Mouse (Mus musculus): ENCODE data around the gene Zfp85. TPM values are rescaled to one million over a fixed set of nuclear protein-coding genes. Genes with fewer than 3 reads are reported as not detected.
"Not testable (repeated sequence)": the region's sequence is repeated elsewhere in the genome, so short reads cannot be mapped to it uniquely, and the experiment has no call there.

Gene Zfp85
- polyA plus RNA-seq, 1 experiment from 2014 or later, result 3.1 TPM

DNA sequence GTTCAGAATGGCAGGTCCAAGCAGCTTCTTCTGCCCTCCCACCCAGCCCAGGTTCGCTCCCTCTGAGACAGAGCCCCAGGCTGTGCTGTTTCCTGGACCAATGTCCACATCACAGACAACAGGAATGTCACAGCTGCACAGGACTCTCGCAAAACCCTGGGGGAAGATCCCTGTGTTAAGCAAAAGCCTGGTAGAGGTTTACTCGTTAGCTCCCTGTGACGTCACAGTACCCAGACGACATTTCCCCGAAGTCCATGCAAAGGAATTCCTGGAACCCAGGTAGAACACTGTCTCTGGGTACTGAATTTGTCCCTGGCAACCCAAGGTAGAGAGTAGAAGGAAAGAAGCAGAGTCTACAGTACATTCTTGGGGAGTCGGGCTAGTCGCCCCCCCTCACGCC is 11.1 kb downstream of the Zfp85 start:
- ATAC-seq, result no peak
- WGBS, result 89% methylated on average over 9 of the region's 9 CpGs
- no peak overlapping the region for H3K9ac ChIP-seq (ENCODE audit: low read depth, low read length)
- no peaks in the 10 kb centered on the region for H3K27me3 ChIP-seq (replicated peaks; ENCODE audit: control insufficient read depth, insufficient read depth, low read length)
- no peak overlapping the region for H3K4me3 ChIP-seq (ENCODE audit: low read length)
- no peak overlapping the region for H3K4me2 ChIP-seq (ENCODE audit: low read depth, low read length)
- no peak overlapping the region for H3K27ac ChIP-seq (ENCODE audit: low read length)
- peaks cover under 1% of the 10 kb centered on the region; the same call in 1 of the 2 replicates for H3K36me3 ChIP-seq (ENCODE audit: control insufficient read depth, insufficient read depth, low read length)
- H3K4me1 ChIP-seq (ENCODE audit: control insufficient read depth, insufficient read depth, low read length), result no peaks in the 10 kb centered on the region
- no peaks in the 10 kb centered on the region for H3K9me3 ChIP-seq (ENCODE audit: control insufficient read depth, low read length)

DNA sequence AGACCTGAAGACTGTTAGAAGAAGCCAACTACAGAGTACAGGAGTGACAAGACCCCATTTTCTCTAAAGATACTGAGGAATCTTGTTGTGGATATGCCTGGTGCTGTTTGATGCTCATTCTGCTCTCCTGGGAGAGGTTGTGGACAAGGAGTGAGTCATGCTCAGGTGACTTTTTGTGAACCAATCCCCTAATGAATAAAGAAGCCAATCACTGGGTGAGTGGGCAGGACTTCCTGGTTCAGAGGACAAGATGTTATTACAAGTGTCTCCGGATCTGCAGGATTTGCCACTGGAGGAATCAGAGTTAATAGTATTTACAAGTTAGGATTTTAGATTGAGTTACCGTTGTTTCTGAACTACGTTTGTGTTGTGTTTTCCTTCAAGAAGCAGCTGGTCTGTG is 12.1 kb downstream of the Zfp85 start:
- H3K36me3 ChIP-seq (ENCODE audit: control insufficient read depth, insufficient read depth, low read length), result no peaks in the 10 kb centered on the region
- H3K4me3 ChIP-seq (ENCODE audit: low read length), result no peak overlapping the region
- H3K4me2 ChIP-seq (ENCODE audit: low read depth, low read length), result no peak overlapping the region
- no peaks in the 10 kb centered on the region for H3K4me1 ChIP-seq (ENCODE audit: control insufficient read depth, insufficient read depth, low read length)
- no peak for ATAC-seq
- WGBS, result 89% methylated on average over 3 of the region's 3 CpGs
- H3K9me3 ChIP-seq (ENCODE audit: control insufficient read depth, low read length), result no peaks in the 10 kb centered on the region
- H3K9ac ChIP-seq (ENCODE audit: low read depth, low read length), result no peak overlapping the region
- H3K27ac ChIP-seq (ENCODE audit: low read length), result no peak overlapping the region
- no peaks in the 10 kb centered on the region for H3K27me3 ChIP-seq (replicated peaks; ENCODE audit: control insufficient read depth, insufficient read depth, low read length)

DNA sequence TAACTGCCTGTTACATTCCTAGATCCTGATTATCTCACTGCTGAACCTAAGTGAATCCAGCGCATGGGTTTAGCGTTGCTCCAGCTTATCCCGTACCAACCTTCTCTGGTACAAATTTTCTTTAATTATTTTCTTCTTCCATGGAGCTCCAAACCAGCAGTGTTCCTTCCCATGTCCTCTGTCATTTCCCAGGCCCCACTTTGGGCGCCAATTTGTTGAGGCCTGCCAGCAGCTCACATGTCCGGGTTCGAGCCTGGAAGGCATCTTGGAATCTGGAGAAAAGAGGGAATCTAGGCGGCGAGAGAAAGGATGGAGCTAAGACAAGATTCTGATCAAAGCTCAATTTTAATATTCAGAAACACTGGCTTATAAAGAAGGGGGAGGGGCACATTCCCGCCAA is 20.6 kb downstream of the Zfp85 start:
- not testable (repeated sequence) for H3K27me3 ChIP-seq (replicated peaks; ENCODE audit: control insufficient read depth, insufficient read depth, low read length); H3K36me3 ChIP-seq (ENCODE audit: control insufficient read depth, insufficient read depth, low read length); H3K9ac ChIP-seq (ENCODE audit: low read depth, low read length); H3K4me3 ChIP-seq (ENCODE audit: low read length); H3K4me2 ChIP-seq (ENCODE audit: low read depth, low read length); ATAC-seq; H3K27ac ChIP-seq (ENCODE audit: low read length); H3K4me1 ChIP-seq (ENCODE audit: control insufficient read depth, insufficient read depth, low read length); H3K9me3 ChIP-seq (ENCODE audit: control insufficient read depth, low read length)
- 94% methylated on average over 9 of the region's 9 CpGs for WGBS

DNA sequence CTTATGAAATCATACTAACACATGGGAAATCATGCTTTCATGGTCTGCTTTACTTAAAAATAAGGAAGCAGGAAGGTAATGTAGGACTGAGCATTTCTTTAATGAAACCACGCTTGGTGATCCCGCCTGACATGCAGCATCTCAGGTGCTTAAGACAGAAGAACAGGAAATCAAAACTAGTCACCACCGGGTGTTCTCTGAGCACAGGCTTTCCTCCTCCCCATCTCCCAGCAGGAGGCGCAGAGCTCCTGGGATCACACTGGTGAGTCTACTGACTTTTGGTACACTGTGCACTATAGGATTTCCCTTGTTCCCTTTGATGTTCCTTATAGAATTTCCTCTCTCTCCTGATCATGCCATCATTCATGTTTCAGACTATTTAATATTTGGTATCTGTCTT is 25.6 kb downstream of the Zfp85 start:
- H3K36me3 ChIP-seq (ENCODE audit: control insufficient read depth, insufficient read depth, low read length), result not testable (repeated sequence)
- peak overlapping the region; percentile 78 for H3K9ac ChIP-seq (ENCODE audit: low read depth, low read length)

DNA sequence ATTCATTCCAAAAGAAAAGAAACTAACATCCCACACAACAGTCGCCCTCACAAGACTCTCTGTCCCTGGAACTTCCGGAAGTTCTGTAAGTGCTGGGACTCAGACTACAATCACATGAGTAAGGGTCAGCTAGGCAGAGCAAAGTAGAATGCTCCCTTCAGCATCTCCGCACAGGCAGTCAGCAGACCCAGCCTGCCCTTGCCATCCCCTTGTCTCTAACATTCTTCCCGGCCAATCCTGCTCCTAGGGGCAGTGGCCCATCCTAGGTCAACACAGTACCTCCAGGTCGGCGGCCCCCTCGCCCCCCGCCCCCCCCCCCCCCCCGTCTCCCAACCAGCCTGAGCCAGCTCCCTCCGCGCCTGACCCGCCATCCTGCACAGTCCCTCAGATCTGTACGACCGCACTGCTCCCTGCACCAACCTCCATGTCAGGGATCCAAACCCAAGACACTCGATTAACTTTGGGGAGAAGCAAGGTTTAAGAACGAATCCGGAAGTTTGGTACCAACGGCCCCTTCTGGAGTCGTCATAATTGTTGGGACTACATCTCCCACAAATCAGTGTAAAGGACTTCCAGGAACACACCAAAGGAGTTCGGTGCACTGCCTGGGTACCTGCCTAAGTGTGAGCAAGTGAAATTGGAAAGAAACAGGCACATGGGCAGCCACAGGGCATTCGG is 26.2 kb downstream of the Zfp85 start, which contains the start of gene Zfp65:
TSS of gene Zfp65 (minus strand) at position 533 of the 678 bp plus-strand sequence.
- Histone ChIP-seq H3K9ac (ENCODE audit: low read depth, low read length) (peak within 1 kb of the TSS; percentile 78), H3K9me3 (ENCODE audit: control insufficient read depth, low read length) (no peaks in the 10 kb centered on the region), H3K36me3 (ENCODE audit: control insufficient read depth, insufficient read depth, low read length) (no peaks in the 10 kb centered on the region), H3K4me2 (ENCODE audit: low read depth, low read length) (peak within 1 kb of the TSS; percentile 74), H3K4me1 (ENCODE audit: control insufficient read depth, insufficient read depth, low read length) (no peaks in the 10 kb centered on the region), H3K27me3 (replicated peaks; ENCODE audit: control insufficient read depth, insufficient read depth, low read length) (no peaks in the 10 kb centered on the region), H3K4me3 (ENCODE audit: low read length) (peak within 1 kb of the TSS; percentile 65), H3K27ac (ENCODE audit: low read length) (peak within 1 kb of the TSS; percentile 48; the same call in 1 of the 2 replicates)
- ATAC-seq, result peak; percentile 92
- WGBS, result 5% methylated on average over 19 of the region's 21 CpGs

More for the DNA sequence above, 25.6 kb downstream of the Zfp85 start:
- peak overlapping the region; percentile 74 for H3K4me2 ChIP-seq (ENCODE audit: low read depth, low read length)
- not testable (repeated sequence) for H3K27ac ChIP-seq (ENCODE audit: low read length); H3K4me1 ChIP-seq (ENCODE audit: control insufficient read depth, insufficient read depth, low read length); H3K9me3 ChIP-seq (ENCODE audit: control insufficient read depth, low read length); H3K27me3 ChIP-seq (replicated peaks; ENCODE audit: control insufficient read depth, insufficient read depth, low read length)
- peak overlapping the region; percentile 65 for H3K4me3 ChIP-seq (ENCODE audit: low read length)
- peak; percentile 89 for ATAC-seq
- WGBS, result 31% methylated on average over 4 of the region's 4 CpGs

DNA sequence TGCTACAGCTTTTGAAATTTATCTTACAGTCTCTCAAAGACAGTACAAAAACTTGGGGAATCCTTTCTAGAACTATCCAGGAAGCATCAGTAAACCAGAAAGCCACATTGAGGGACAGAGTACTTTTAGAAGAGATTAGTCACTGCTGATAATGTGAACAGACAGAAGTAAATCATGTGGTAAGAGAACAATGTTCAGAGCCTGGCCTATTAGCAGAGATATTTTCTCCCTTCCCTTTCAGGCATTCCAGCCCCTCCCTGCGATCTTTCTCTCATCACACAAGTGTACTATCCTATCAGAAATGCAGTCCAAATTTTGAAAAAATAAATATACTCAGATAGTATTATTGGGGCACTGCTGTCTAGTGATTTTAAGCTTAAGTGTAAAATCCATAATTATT is 26.9 kb downstream of the Zfp85 start:
- Histone ChIP-seq H3K4me1 (ENCODE audit: control insufficient read depth, insufficient read depth, low read length) (peaks cover 2% of the 10 kb centered on the region; the same call in 1 of the 2 replicates), H3K4me3 (ENCODE audit: low read length) (peak overlapping the region; percentile 65), H3K4me2 (ENCODE audit: low read depth, low read length) (peak overlapping the region; percentile 74), H3K9ac (ENCODE audit: low read depth, low read length) (no peak overlapping the region), H3K27me3 (replicated peaks; ENCODE audit: control insufficient read depth, insufficient read depth, low read length) (no peaks in the 10 kb centered on the region), H3K27ac (ENCODE audit: low read length) (peak overlapping the region; percentile 48; the same call in 1 of the 2 replicates), H3K9me3 (ENCODE audit: control insufficient read depth, low read length) (no peaks in the 10 kb centered on the region), H3K36me3 (ENCODE audit: control insufficient read depth, insufficient read depth, low read length) (no peaks in the 10 kb centered on the region)
- no peak for ATAC-seq
- WGBS, result 81% methylated on average over 1 of the region's 1 CpGs

DNA sequence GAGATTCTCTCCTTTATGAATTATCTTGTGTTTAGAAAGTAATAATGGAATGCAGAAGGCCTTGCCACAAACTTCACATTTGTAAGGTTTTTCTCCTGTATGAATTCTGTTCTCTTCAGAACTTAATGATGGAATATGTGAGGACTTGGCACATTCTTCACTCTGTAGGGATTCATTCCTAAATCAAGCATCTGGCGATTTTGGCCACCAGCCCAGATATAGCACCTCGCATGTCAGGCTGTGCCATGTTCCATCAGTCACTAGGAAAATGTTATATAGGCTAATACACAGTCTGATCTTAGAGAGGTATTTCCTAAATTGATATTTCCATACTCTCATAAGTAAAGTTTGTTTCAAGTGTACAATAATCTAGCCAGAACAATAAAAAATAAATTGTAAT is 29.7 kb downstream of the Zfp85 start:
- not testable (repeated sequence) for H3K4me1 ChIP-seq (ENCODE audit: control insufficient read depth, insufficient read depth, low read length); H3K4me3 ChIP-seq (ENCODE audit: low read length); H3K27ac ChIP-seq (ENCODE audit: low read length); H3K27me3 ChIP-seq (replicated peaks; ENCODE audit: control insufficient read depth, insufficient read depth, low read length); ATAC-seq; H3K9ac ChIP-seq (ENCODE audit: low read depth, low read length); H3K9me3 ChIP-seq (ENCODE audit: control insufficient read depth, low read length); H3K4me2 ChIP-seq (ENCODE audit: low read depth, low read length); H3K36me3 ChIP-seq (ENCODE audit: control insufficient read depth, insufficient read depth, low read length)
- WGBS, result 66% methylated on average over 2 of the region's 2 CpGs

DNA sequence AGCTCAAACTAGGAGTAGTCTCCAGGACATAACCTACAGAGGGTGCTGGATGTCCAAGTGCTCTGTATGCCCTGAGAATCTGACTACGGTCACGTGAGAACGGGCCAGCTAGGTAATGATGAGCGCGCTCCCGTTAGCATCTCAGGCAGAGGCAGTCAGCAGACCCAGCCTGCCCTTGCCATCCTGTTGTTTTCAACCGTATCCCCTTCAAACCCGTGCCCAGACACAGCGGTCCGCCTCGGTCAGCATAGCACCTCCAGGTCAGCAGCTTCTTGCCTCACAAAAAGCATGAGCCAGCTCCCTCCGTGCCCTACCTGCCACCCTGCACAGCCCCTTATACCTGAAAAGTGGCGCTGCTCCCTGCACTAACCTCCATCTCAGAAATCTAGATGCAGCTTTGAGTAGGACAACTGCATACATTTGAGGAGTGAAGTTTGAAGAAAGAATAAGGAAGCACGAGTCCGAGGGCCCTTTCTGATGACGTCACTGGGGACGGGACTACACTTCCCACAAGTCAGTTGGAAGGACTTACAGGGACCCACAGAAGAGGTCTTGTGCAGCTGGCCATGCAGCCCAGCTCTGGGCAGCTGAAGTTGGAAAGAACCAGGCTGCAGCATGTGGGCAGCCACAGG is 31.1 kb downstream of the Zfp85 start:
- Histone ChIP-seq H3K9me3 (ENCODE audit: control insufficient read depth, low read length) (no peaks in the 10 kb centered on the region), H3K36me3 (ENCODE audit: control insufficient read depth, insufficient read depth, low read length) (no peaks in the 10 kb centered on the region), H3K4me2 (ENCODE audit: low read depth, low read length) (peak overlapping the region; percentile 61), H3K4me3 (ENCODE audit: low read length) (peak overlapping the region; percentile 69), H3K4me1 (ENCODE audit: control insufficient read depth, insufficient read depth, low read length) (peaks cover 4% of the 10 kb centered on the region; the same call in 1 of the 2 replicates), H3K27me3 (replicated peaks; ENCODE audit: control insufficient read depth, insufficient read depth, low read length) (no peaks in the 10 kb centered on the region), H3K9ac (ENCODE audit: low read depth, low read length) (peak overlapping the region; percentile 81), H3K27ac (ENCODE audit: low read length) (peak overlapping the region; percentile 57)
- ATAC-seq, result peak; percentile 92
- WGBS, result under 1% methylated on average over 17 of the region's 17 CpGs
